Mouse (Mus musculus) thymus, adult 2 months (tissue): ENCODE data around the gene Churc1. TPM values are rescaled to one million over a fixed set of nuclear protein-coding genes. Genes with fewer than 3 reads are reported as not detected.

Experiments used
- DNase-seq: peaks from one replicate; pipeline ENCODE4 v3.0.0; 2021
- H3K27ac ChIP-seq: fragments of 200-500 bp; 2 replicates; pipeline ENCODE4 v1.5.1; 2012; ENCODE audit warnings: low read length, control low read depth; ENCODE audit not compliant: control insufficient read depth, insufficient read depth
- H3K27me3 ChIP-seq: fragments of 200-500 bp; 2 replicates; pipeline ENCODE4 v1.6.1; 2012; ENCODE audit warnings: mild to moderate bottlenecking, low read length, moderate library complexity, mixed read lengths; ENCODE audit not compliant: control insufficient read depth, insufficient read depth
- H3K36me3 ChIP-seq: fragments of 200-500 bp; 2 replicates; pipeline ENCODE4 v1.6.1; 2012; ENCODE audit warnings: mild to moderate bottlenecking, low read length, moderate library complexity; ENCODE audit not compliant: control insufficient read depth, insufficient read depth
- H3K4me1 ChIP-seq: fragments of 200-500 bp; replicated peaks from 2 replicates; pipeline ENCODE4 v1.6.1; 2012; ENCODE audit warnings: low read length; ENCODE audit not compliant: control insufficient read depth, insufficient read depth
- H3K4me3 ChIP-seq: fragments of 200-500 bp; 2 replicates; pipeline ENCODE4 v1.5.1; 2012; ENCODE audit warnings: mild to moderate bottlenecking, low read length, control low read depth, moderate library complexity; ENCODE audit not compliant: control insufficient read depth, insufficient read depth
- CTCF ChIP-seq: fragments of 200-500 bp; IDR thresholded peaks from 2 replicates; pipeline ENCODE4 v1.5.1; 2012; ENCODE audit warnings: mild to moderate bottlenecking, control low read depth, low read length, moderate library complexity, borderline replicate concordance; ENCODE audit not compliant: control insufficient read depth, poor library complexity, insufficient read depth; ENCODE audit errors: extremely low read depth
- POLR2A ChIP-seq: fragments of 200-500 bp; IDR thresholded peaks from 2 replicates; pipeline ENCODE4 v1.6.1; 2012; ENCODE audit warnings: mild to moderate bottlenecking, low read length, control low read depth, moderate library complexity; ENCODE audit not compliant: control insufficient read depth, poor library complexity, insufficient read depth; ENCODE audit errors: extremely low read depth
- WGBS: fragments of 180-500 bp; shearing (Covaris S2); methylation state at CpG from one replicate; pipeline ENCODE4 v1.1.7; 2018; 5-methylcytosine and 5-hydroxymethylcytosine counted together
- polyA plus RNA-seq: library from polyadenylated mRNA; depleted of rRNA; stranded (reverse); fragments of >200 nt; gene quantifications from 2 replicates; pipeline ENCODE4 v1.2.3, GENCODE M21; 2012

The Churc1 gene
- polyA plus RNA-seq, 1 experiment, result 68.3 TPM

GRCm38 (mm10) chr12:76818120-76818519 lies 52.8 kb downstream of the Churc1 start:
- no peak for TF ChIP-seq POLR2A
- TF ChIP-seq CTCF, result no peak
- Histone ChIP-seq H3K4me3 (no peak overlapping the region), H3K27ac (no peak overlapping the region), H3K27me3 (peaks cover 11% of the 10 kb centered on the region; the same call in 1 of the 2 replicates), H3K4me1 (peaks cover 10% of the 10 kb centered on the region), H3K36me3 (no peaks in the 10 kb centered on the region)
- WGBS, result 91% methylated on average over 4 of the region's 4 CpGs
- DNase-seq, result no peak

GRCm38 (mm10) chr12:76818908-76819307 lies 53.6 kb downstream of the Churc1 start:
- no peak for TF ChIP-seq CTCF
- TF ChIP-seq POLR2A, result no peak
- H3K36me3 ChIP-seq, result no peaks in the 10 kb centered on the region
- H3K27me3 ChIP-seq, result peaks cover 11% of the 10 kb centered on the region; the same call in 1 of the 2 replicates
- peaks cover 10% of the 10 kb centered on the region for H3K4me1 ChIP-seq
- 93% methylated on average over 9 of the region's 9 CpGs for WGBS
- no peak overlapping the region for H3K4me3 ChIP-seq
- no peak overlapping the region for H3K27ac ChIP-seq
- no peak for DNase-seq

- Histone ChIP-seq H3K36me3 (no peaks in the 10 kb centered on the region), H3K27ac (no peak overlapping the region), H3K4me1 (peaks cover 10% of the 10 kb centered on the region), H3K4me3 (no peak overlapping the region), H3K27me3 (peaks cover 11% of the 10 kb centered on the region; the same call in 1 of the 2 replicates)
- TF ChIP-seq CTCF, result no peak
- no peak for TF ChIP-seq POLR2A
- DNase-seq, result no peak
- 88% methylated on average over 6 of the region's 6 CpGs for WGBS
Observed at GRCm38 (mm10) chr12:76819816-76820215, 54.5 kb downstream of the Churc1 start.

GRCm38 (mm10) chr12:76820615-76821014 lies 55.3 kb downstream of the Churc1 start:
- TF ChIP-seq CTCF (no peak), POLR2A (no peak)
- Histone ChIP-seq H3K36me3 (no peaks in the 10 kb centered on the region), H3K27ac (no peak overlapping the region), H3K4me3 (no peak overlapping the region), H3K27me3 (peaks cover 11% of the 10 kb centered on the region; the same call in 1 of the 2 replicates), H3K4me1 (peaks cover 10% of the 10 kb centered on the region)
- 88% methylated on average over 4 of the region's 4 CpGs for whole genome bisulfite sequencing
- DNase-seq, result no peak

GRCm38 (mm10) chr12:76822002-76822650 lies 56.8 kb downstream of the Churc1 start:
- H3K4me3 ChIP-seq, result peak overlapping the region; percentile 46
- peaks cover 10% of the 10 kb centered on the region for H3K4me1 ChIP-seq
- H3K27me3 ChIP-seq, result peaks cover 11% of the 10 kb centered on the region; the same call in 1 of the 2 replicates
- H3K27ac ChIP-seq, result no peak overlapping the region
- TF ChIP-seq CTCF (no peak), POLR2A (no peak)
- WGBS, result 4% methylated on average over 63 of the region's 66 CpGs
- H3K36me3 ChIP-seq, result no peaks in the 10 kb centered on the region
- DNase-seq, result peak; percentile 18

GRCm38 (mm10) chr12:76822651-76823041 lies 57.3 kb downstream of the Churc1 start, which contains the start of gene Rab15:
Gene Rab15, minus strand, starts transcription at chr12:76822908.
- no peaks in the 10 kb centered on the region for H3K36me3 ChIP-seq
- H3K4me1 ChIP-seq, result peaks cover 10% of the 10 kb centered on the region
- no peak within 1 kb of the TSS for H3K27ac ChIP-seq

More at GRCm38 (mm10) chr12:76822651-76823041, 57.3 kb downstream of the Churc1 start, which contains the start of gene Rab15:
- no peak for DNase-seq
- H3K4me3 ChIP-seq, result peak within 1 kb of the TSS; percentile 46
- TF ChIP-seq CTCF, result no peak
- H3K27me3 ChIP-seq, result peaks cover 11% of the 10 kb centered on the region; the same call in 1 of the 2 replicates
- WGBS, result 13% methylated on average over 17 of the region's 17 CpGs
